Mouse (Mus musculus) lung, postnatal 0 days (tissue): ENCODE results near the gene Hist1h3d.
"Not testable (repeated sequence)": the region's sequence is repeated elsewhere in the genome, so short reads cannot be mapped to it uniquely, and the experiment has no call there.

Source experiments
- CTCF ChIP-seq: IDR thresholded peaks from 2 replicates; pipeline ENCODE4 v1.5.1; 2016; ENCODE audit warnings: antibody characterized with exemption, mild to moderate bottlenecking
- EP300 ChIP-seq: IDR thresholded peaks from 2 replicates; pipeline ENCODE4 v1.6.1; 2016; ENCODE audit warnings: antibody characterized with exemption, mild to moderate bottlenecking, control low read depth

DNA sequence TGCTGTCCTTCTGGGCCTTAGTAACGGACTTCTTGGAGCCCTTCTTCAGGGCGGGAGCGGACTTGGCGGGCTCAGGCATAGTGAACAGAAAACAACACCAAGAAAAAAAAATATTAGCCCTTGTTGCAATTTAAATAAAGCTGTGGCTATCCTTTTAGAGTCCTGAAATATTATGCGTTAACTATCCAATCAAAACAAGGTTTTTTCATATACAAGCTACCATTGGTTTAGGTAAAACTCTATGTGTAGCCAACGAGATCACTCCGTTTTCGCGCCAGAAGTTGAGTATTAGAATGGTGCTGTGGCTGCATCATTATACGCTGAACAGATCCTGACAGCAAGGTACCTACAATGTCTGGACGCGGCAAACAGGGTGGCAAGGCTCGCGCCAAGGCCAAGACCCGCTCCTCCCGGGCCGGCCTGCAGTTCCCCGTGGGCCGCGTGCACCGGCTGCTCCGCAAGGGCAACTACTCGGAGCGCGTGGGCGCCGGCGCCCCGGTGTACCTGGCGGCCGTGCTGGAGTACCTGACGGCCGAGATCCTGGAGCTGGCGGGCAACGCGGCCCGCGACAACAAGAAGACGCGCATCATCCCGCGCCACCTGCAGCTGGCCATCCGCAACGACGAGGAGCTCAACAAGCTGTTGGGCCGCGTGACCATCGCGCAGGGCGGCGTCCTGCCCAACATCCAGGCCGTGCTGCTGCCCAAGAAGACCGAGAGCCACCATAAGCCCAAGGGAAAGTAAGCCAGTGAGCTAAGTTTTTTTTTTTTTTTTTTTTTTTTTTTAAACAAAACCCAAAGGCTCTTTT, 41.8 kb upstream of the Hist1h3d start, which contains the start of gene Hist1h2af:
- not testable (repeated sequence) for TF ChIP-seq CTCF, EP300
